Mouse (Mus musculus) cerebellum, postnatal 36 days (tissue): ENCODE results near the gene Klk10.

Source experiments
- DNase-seq, 2 experiments: peaks; one replicate each; pipeline ENCODE4 v3.0.0; 2021 to 2022; ENCODE audit warnings: mixed read lengths in 2 of 2

Gene Klk10

DNA sequence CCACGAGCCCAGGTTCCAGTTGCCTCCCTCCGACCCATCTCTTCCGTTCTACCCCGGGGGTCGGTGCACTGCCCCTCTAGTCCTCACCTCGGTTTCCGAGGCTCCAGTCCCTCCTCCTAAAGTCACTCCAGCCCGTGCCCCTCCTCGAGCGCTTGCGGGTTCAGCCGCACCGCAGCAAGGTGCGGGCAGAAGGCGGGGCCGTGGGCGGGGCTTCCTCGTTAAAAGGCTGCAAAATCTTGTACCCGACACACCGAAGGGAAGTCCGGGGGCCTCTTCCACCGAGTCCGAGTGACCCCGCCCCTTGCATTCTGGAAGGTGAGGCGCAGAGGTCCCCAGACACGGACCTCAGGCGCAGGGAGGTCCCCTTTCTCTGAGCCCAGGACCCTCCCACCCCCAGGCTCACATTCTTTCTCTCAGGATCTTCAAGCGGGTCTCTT lies 16.5 kb downstream of the Klk10 start, which contains the start of gene Klk8:
Gene Klk8 (plus strand): TSS at position 245 of the 437 bp plus-strand sequence.
- no peak for DNase-seq

GRCm38 (mm10) chr7:43797844-43798462 lies 17.1 kb downstream of the Klk10 start:
- no peak for DNase-seq

GRCm38 (mm10) chr7:43799876-43800275 lies 19.0 kb downstream of the Klk10 start:
- no peak for DNase-seq

DNA sequence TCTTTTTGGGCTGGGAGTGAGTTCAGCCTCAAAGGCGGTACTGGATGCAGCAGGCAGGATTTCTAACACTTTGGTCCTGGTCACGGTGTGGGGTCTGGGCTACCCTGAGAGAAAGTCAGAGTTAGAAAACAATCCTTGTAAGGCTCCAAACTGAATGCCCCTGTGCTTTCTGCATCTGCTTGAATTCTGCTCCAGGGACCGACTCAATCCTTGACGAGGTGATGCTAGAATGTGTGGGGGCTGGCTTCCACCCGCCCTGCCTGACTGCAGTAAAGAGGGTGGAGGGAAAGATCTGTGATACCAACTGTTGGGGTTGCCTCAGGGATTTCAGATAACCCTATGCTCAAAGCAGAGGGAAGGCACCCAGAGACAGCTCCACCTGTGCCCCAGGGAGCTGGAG lies 30.2 kb downstream of the Klk10 start, which contains the start of gene Klk7:
Gene Klk7 (plus strand): TSS at position 301 of the 400 bp plus-strand sequence.
- no peak for DNase-seq

GRCm38 (mm10) chr7:43815211-43815610 lies 34.4 kb downstream of the Klk10 start:
- DNase-seq, result no peak

DNA sequence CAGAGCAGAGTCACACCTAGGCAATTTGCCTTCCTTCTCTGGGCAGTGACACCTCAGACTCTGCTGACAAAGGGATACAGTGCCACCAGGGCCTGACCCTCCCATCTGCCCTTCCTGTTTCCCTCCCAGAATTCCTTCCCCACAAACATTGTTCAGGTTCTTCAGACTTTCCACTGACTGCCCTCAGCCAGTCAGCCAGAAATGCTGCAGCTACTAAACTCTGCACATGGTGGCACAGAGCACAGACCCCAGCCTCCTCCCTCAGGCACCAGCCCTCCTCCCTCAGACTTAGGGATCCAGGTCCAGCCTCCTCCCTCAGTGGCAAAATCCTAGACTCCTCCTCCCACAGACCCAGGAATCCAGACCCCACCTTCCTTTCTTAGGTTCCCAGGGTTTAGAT lies 35.9 kb downstream of the Klk10 start:
- no peak for DNase-seq

DNA sequence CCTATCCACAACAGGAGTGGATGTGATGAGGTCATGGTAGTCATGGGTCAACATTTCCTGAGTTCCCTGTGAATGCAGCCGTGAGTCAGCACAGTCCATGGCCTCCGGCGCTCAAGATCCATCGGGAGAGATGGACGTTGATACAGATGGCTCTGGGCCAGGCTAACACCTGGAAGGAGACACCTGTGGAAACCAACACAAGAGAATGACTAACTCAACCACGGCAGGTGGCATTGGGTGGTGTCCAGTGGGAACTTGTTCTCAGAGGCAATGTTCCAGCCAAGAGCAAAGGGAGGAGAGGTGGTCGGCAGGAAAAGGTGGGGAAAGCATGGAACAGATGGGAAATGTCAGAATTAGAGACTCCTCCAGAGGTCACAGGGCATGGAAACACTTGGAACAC lies 40.7 kb downstream of the Klk10 start:
- no peak for DNase-seq

- DNase-seq, result no peak
Observed at GRCm38 (mm10) chr7:43824199-43824598, 43.4 kb downstream of the Klk10 start, which contains the start of gene Klk6. Gene Klk6, plus strand, starts transcription at chr7:43824499.

DNA sequence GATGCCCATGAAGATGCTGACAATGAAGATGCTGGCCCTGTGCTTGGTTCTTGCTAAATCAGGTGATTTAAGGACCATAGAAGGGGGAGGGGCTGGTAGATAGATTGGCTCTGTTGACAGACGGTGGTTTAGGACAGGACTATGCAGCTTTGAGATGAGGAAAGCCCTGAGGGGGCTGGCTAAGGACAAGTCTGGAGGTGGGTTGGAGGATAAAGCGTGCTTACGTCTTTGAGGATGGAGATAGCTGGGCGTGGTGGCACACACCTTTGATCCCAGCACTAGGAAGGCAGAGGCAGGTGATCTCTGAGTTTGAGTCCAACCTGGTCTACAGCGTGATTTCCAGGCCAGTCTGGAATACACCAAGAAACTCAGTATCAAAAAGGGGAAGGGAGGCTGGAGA lies 45.2 kb downstream of the Klk10 start:
- no peak for DNase-seq

GRCm38 (mm10) chr7:43827706-43828105 lies 46.9 kb downstream of the Klk10 start:
- no peak for DNase-seq

DNA sequence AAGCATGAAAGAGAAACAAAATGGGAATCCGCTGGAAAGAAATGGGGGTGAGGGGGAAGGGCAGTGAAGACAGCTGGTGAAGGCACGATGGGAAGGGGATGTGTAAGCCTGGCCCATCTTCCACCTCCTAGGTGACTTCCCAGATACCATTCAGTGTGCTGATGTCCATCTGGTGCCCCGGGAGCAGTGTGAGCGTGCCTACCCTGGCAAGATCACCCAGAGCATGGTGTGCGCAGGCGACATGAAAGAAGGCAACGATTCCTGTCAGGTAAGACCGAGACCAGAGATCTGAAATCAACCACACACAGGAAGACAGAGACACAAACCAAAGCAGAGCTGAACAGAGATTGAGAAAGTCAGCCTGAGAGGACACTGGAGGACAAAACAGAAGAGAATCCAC lies 48.2 kb downstream of the Klk10 start:
- DNase-seq, result no peak
